Mouse (Mus musculus) lung, adult 2 months (tissue): Measurements from ENCODE around the gene Arhgdib.

Experiments
- CTCF ChIP-seq: fragments of 200-500 bp; IDR thresholded peaks from 2 replicates; pipeline ENCODE4 v1.5.1; 2011; ENCODE audit warnings: mild to moderate bottlenecking, low read length, control low read depth; ENCODE audit not compliant: insufficient read depth
- POLR2A ChIP-seq: fragments of 200-500 bp; IDR thresholded peaks from 2 replicates; pipeline ENCODE4 v1.6.1; 2011; ENCODE audit warnings: low read depth, mild to moderate bottlenecking, control low read depth, low read length, borderline replicate concordance; ENCODE audit errors: extremely low read depth

DNA sequence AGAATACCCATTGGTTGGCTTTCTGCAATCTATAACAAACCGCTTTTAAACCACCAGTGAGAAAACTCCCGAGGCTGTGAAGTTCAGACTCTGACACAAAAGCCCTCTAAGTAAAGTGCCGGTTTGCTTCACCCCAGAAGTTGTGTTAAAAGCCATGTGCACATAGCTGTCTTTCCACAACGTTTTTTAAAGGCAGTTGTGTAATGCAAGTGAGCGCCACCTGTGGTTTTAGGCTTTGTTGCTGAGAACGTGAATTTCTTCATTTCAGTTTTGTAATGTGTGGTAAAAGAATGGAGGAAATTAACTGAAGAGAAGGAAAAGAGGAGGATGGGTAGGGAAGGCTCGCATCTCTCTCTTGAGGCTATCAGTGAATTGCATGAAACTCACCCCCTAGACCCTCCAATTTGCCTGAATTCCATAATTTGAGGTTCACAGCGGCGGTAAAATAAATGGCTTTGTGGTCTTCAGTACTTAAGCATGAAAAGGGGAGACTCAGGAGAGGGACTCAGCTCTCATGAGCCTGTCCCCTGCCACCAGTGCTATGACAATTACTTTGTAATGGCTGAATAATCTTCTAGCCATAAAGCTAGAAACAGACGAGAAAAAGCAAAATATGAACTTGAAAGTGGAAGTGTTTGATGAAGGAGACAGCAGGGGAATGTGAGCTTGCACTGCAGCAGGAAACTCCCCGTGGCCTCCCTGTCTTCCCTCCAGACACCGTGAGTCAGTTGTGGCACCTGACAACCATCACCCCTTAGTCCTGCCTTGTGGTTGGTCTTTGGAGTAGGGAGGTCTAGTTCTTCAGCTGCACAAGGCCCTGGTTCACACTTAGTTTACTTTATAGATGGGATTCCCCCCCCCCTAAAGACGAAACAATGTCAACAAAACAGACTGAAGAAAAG is 23.2 kb upstream of the Arhgdib start:
- TF ChIP-seq CTCF = no peak
- TF ChIP-seq POLR2A = no peak
